Mouse (Mus musculus): Measurements from ENCODE around the gene Thoc5. TPM values are rescaled to one million over a fixed set of nuclear protein-coding genes. Genes with fewer than 3 reads are reported as not detected.
A peak's percentile ranks its signal among the peaks of the same experiment; 100 is the strongest.

Thoc5 gene
- polyA plus RNA-seq, 1 experiment from 2014 or later, result 40.5 TPM

GRCm38 (mm10) chr11:4975623-4976022 is 80.5 kb downstream of the Thoc5 start:
- 7% methylated on average over 14 of the region's 14 CpGs for WGBS
- Histone ChIP-seq H3K4me2 (peak overlapping the region; percentile 46; the same call in 1 of the 2 replicates), H3K27ac (ENCODE audit: low read depth, low read length) (no peak overlapping the region), H3K27me3 (replicated peaks; ENCODE audit: control insufficient read depth, insufficient read depth, low read length) (no peaks in the 10 kb centered on the region), H3K4me1 (replicated peaks; ENCODE audit: control insufficient read depth, insufficient read depth, low read length) (peaks cover 14% of the 10 kb centered on the region), H3K36me3 (ENCODE audit: control insufficient read depth, insufficient read depth, low read length) (no peaks in the 10 kb centered on the region), H3K4me3 (ENCODE audit: low read depth, low read length) (no peak overlapping the region), H3K9ac (ENCODE audit: low read depth, low read length) (no peak overlapping the region), H3K9me3 (ENCODE audit: control insufficient read depth, low read length) (no peaks in the 10 kb centered on the region)
- ATAC-seq (replicated peaks; ENCODE audit: low FRiP score), result peak; percentile 62; the same call in 1 of the 2 replicates
- peak; percentile 61 for DNase-seq (ENCODE audit: low spot score)

Small RNAs within 50 kb of the gene (microRNA-seq; reads per million reads assigned to microRNA genes)
- gene Mir6918 (ENCODE audit: borderline number of aligned reads), result 2.1 reads per million

Other genes starting within 250 kb of the Thoc5 start
- 823 and 891 TPM in 2 replicates for gene Uqcr10, start 191.0 kb upstream of the Thoc5 start, polyA plus RNA-seq (2014; fragmentation: Nextera tagmentation; extraction: Ambion mirVana)
- gene Zmat5, start 190.6 kb upstream of the Thoc5 start, polyA plus RNA-seq (2014; fragmentation: Nextera tagmentation; extraction: Ambion mirVana), result 45.1 and 54.6 TPM in 2 replicates
- 0.33 TPM in 1 of 2 replicates, not detected in the other for gene Cabp7, start 148.5 kb upstream of the Thoc5 start, polyA plus RNA-seq (2014; fragmentation: Nextera tagmentation; extraction: Ambion mirVana)
- gene Nf2, start 45.8 kb upstream of the Thoc5 start, polyA plus RNA-seq (2014; fragmentation: Nextera tagmentation; extraction: Ambion mirVana), result 37.4 and 40.1 TPM in 2 replicates
- 89.8 and 92.7 TPM in 2 replicates for gene Nipsnap1, start 21.4 kb upstream of the Thoc5 start, polyA plus RNA-seq (2014; fragmentation: Nextera tagmentation; extraction: Ambion mirVana)
- 0.90 and 1.1 TPM in 2 replicates for gene Nefh, start 52.7 kb downstream of the Thoc5 start, polyA plus RNA-seq (2014; fragmentation: Nextera tagmentation; extraction: Ambion mirVana)
- 126 and 139 TPM in 2 replicates for gene Ap1b1, start 91.5 kb downstream of the Thoc5 start, polyA plus RNA-seq (2014; fragmentation: Nextera tagmentation; extraction: Ambion mirVana)
- 0.75 and 1.3 TPM in 2 replicates for gene Rasl10a, start 162.8 kb downstream of the Thoc5 start, polyA plus RNA-seq (2014; fragmentation: Nextera tagmentation; extraction: Ambion mirVana)
- gene Gas2l1, start 170.0 kb downstream of the Thoc5 start, polyA plus RNA-seq (2014; fragmentation: Nextera tagmentation; extraction: Ambion mirVana), result 41.9 and 46.5 TPM in 2 replicates
- gene Rhbdd3, start 203.6 kb downstream of the Thoc5 start, polyA plus RNA-seq (2014; fragmentation: Nextera tagmentation; extraction: Ambion mirVana), result 27.0 and 29.1 TPM in 2 replicates
- gene Ewsr1, start 203.9 kb downstream of the Thoc5 start, polyA plus RNA-seq (2014; fragmentation: Nextera tagmentation; extraction: Ambion mirVana), result 363 and 367 TPM in 2 replicates

All from liver, embryonic 11.5 days (tissue).